Mouse (Mus musculus) forebrain, postnatal 0 days (tissue): Measurements from ENCODE around the gene Dgkd. TPM values are rescaled to one million over a fixed set of nuclear protein-coding genes. Genes with fewer than 3 reads are reported as not detected.

Experiments
- ATAC-seq: fragments of 200-750 bp; cut with Nextera tagmentation; 2 replicates; pipeline ENCODE4 v1.8.0; 2017; ENCODE audit warnings: mild to moderate bottlenecking, moderate library complexity
- DNase-seq: peaks from one replicate; pipeline ENCODE4 v3.0.0-alpha.2; 2015
- H3K27ac ChIP-seq: fragments of 300-500 bp; sonication (generic); 2 replicates; pipeline ENCODE4 v1.5.1; 2014; ENCODE audit warnings: low read depth, mild to moderate bottlenecking, antibody characterized with exemption, low read length, moderate library complexity, mixed read lengths
- H3K27me3 ChIP-seq: fragments of 300-500 bp; sonication (generic); 2 replicates; pipeline ENCODE4 v1.6.1; 2014; ENCODE audit warnings: mild to moderate bottlenecking, low read length, mixed read lengths; ENCODE audit not compliant: insufficient read depth
- H3K36me3 ChIP-seq: fragments of 300-500 bp; sonication (generic); 2 replicates; pipeline ENCODE4 v1.6.1; 2014; ENCODE audit warnings: mild to moderate bottlenecking, moderate library complexity; ENCODE audit not compliant: insufficient read depth
- H3K4me1 ChIP-seq: fragments of 300-500 bp; sonication (generic); 2 replicates; pipeline ENCODE4 v1.6.1; 2014; ENCODE audit warnings: antibody characterized with exemption; ENCODE audit not compliant: insufficient read depth
- H3K4me2 ChIP-seq: fragments of 300-500 bp; sonication (generic); 2 replicates; pipeline ENCODE4 v1.6.1; 2014; ENCODE audit warnings: low read depth, mild to moderate bottlenecking, moderate library complexity
- H3K4me3 ChIP-seq: fragments of 300-500 bp; sonication (generic); 2 replicates; pipeline ENCODE4 v1.5.1; 2014; ENCODE audit warnings: low read depth, low read length, mixed read lengths
- H3K9ac ChIP-seq: fragments of 300-500 bp; sonication (generic); 2 replicates; pipeline ENCODE4 v1.6.1; 2014; ENCODE audit warnings: mild to moderate bottlenecking
- H3K9me3 ChIP-seq: fragments of 300-500 bp; sonication (generic); 2 replicates; pipeline ENCODE4 v1.6.1; 2016; ENCODE audit warnings: low read length
- CTCF ChIP-seq: sonication (generic); IDR thresholded peaks from 2 replicates; pipeline ENCODE4 v1.5.1; 2016; ENCODE audit warnings: antibody characterized with exemption, control low read depth, low read depth
- WGBS: fragments of 180-500 bp; shearing (Covaris S2); extraction: QIAGEN DNeasy Blood & Tissue Kit; methylation state at CpG from one replicate; pipeline ENCODE4 v1.1.7; 2014; 5-methylcytosine and 5-hydroxymethylcytosine counted together
- polyA plus RNA-seq: library from polyadenylated mRNA; unstranded; fragments of >200 nt; fragmentation: Nextera tagmentation; extraction: Ambion mirVana; gene quantifications from 2 replicates; pipeline ENCODE4 v1.2.1, GENCODE M21; 2015
- total RNA-seq: library from RNA; depleted of rRNA; stranded (reverse); fragments of >200 nt; gene quantifications from 2 replicates; pipeline ENCODE4 v1.2.3, GENCODE M21; 2014

Gene Dgkd
- total and polyA plus RNA-seq, 2 experiments from 2014 or later = 37.1 to 80.4 TPM

DNA sequence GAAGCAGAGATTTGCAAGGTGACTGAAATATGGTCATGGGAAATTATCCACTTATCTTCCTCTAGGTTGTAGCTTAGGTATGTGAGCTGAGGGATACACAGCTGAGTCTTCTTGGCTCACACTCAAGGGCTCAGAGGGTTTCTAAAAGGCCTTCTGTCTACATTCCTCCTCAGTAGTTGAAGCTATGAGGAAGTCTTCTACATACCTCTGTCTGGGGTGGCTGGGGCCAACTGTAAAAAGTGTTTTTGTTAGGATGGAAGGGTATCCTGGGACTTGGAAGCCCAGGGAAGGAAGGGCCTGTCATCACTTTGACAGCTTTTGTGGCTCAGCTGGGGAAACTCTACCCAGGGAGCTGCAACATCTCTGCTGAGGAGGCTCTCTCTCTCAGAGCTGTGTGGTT lies 18.5 kb downstream of the Dgkd start:
- Histone ChIP-seq H3K27me3 (no peaks in the 10 kb centered on the region), H3K4me1 (no peaks in the 10 kb centered on the region), H3K27ac (no peak overlapping the region), H3K36me3 (no peaks in the 10 kb centered on the region), H3K9ac (no peak overlapping the region), H3K9me3 (no peaks in the 10 kb centered on the region), H3K4me3 (no peak overlapping the region), H3K4me2 (no peak overlapping the region)
- ATAC-seq = no peak
- no peak for TF ChIP-seq CTCF
- no peak for DNase-seq

DNA sequence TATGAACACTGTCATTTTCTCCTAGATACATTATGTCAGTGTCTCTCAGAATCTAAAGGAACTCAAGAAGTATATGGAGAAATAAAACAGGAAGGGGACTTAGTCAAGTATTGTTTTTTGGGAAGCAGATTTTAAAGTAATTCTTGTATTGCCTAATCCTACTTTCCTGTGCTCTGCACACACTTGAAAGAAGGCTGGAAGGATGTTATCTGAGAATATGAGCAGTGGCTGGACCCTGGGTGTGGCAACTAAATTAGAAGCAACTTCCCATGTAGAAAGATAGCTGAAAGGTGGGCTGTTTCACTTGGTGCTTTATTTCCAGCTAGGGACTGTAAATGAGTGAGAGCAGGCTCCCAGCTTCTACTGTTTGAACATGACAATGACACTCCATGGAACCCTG lies 20.0 kb downstream of the Dgkd start:
- Histone ChIP-seq H3K36me3 (no peaks in the 10 kb centered on the region), H3K4me1 (peaks cover 6% of the 10 kb centered on the region; the same call in 1 of the 2 replicates), H3K9me3 (no peaks in the 10 kb centered on the region), H3K4me2 (no peak overlapping the region), H3K27ac (no peak overlapping the region), H3K9ac (no peak overlapping the region), H3K4me3 (no peak overlapping the region), H3K27me3 (no peaks in the 10 kb centered on the region)
- ATAC-seq (no peak), DNase-seq (no peak)
- no peak for TF ChIP-seq CTCF

DNA sequence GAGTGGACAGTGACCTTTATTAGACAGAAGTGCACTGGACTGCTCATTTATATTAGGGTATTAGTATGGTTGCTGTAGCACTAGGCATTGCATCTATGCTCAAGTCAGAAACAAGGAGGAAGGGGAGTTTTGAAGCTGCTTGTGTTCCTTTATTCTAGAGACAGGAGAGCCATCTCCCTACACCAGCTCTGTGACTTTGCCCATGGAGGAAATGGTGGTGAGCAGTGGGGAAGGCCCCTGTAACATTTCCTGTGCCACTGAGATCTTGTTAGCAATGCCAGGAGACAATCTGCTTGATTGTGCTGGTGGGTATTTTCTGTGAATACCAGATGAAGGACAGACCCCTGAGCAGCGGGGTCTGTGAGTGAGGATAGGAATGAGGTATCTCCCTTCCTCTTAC lies 23.0 kb downstream of the Dgkd start:
- peaks cover 14% of the 10 kb centered on the region for H3K4me1 ChIP-seq
- no peak overlapping the region for H3K4me3 ChIP-seq
- no peak overlapping the region for H3K27ac ChIP-seq
- 85% methylated on average over 1 of the region's 1 CpGs for whole genome bisulfite sequencing
- ATAC-seq = no peak
- H3K36me3 ChIP-seq = no peaks in the 10 kb centered on the region
- H3K9ac ChIP-seq = no peak overlapping the region
- H3K27me3 ChIP-seq = no peaks in the 10 kb centered on the region
- no peak for DNase-seq
- no peak overlapping the region for H3K4me2 ChIP-seq
- no peaks in the 10 kb centered on the region for H3K9me3 ChIP-seq
- no peak for TF ChIP-seq CTCF

DNA sequence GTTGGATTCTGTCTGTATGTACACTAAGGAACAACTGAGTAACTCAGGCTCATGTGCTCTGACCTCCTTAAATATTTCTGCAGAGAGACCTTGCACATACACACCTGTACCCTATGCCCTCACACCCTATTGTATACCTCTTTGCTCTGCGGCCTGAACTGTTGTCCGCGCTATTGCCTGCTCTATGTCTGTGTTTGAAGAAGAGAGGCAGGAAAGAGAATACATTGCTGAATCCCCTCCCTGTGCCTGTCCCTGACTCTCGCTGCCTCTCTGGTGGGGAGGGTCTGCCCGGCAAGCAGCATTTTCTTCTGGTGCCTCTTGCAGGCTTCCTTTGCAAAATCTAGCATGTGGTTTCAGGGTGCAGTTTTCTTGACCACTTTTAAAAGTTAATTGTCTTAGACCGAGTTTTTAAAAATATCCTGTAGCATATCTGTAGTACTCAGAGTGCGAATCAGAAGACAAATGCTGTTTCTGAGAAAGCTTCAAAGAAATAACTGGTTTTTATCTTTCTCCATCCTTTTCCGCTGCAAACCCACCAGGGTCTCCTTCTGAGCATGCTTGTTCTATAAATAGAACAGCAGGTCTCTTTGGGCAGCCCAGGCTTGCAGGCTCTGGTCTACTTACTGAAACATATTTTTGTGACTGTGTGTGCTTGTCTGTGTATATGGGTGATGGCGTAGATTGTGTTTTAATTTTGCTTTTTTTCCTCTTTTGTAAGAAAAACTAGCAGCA lies 24.6 kb downstream of the Dgkd start:
- Histone ChIP-seq H3K27ac (peak overlapping the region; percentile 9; the same call in 1 of the 2 replicates), H3K9ac (no peak overlapping the region), H3K4me3 (no peak overlapping the region), H3K9me3 (no peaks in the 10 kb centered on the region), H3K4me1 (peaks cover 14% of the 10 kb centered on the region), H3K36me3 (no peaks in the 10 kb centered on the region), H3K4me2 (no peak overlapping the region), H3K27me3 (no peaks in the 10 kb centered on the region)
- ATAC-seq (no peak), DNase-seq (no peak)
- 63% methylated on average over 9 of the region's 9 CpGs for WGBS
- TF ChIP-seq CTCF = no peak

DNA sequence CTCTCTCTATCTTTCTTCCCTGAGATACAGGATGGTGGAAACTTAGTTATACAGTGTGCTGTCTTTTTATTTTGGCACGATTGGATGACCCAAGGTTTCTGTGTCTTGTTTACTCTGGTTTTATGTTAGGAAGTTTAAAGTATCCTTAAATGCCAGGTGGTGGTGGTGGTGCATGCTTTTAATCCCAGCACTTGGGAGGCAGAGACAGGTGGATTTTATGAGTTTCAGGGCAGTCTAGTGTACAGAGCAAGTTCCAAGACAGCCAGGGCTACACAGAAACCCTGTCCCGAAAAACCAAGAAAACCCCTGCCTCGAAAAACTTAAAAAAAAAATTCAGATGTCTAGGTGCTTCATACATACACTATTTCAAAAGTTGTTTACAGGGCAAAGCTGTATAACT lies 25.9 kb downstream of the Dgkd start:
- H3K9me3 ChIP-seq = no peaks in the 10 kb centered on the region
- TF ChIP-seq CTCF = no peak
- ATAC-seq (no peak), DNase-seq (no peak)
- no peak overlapping the region for H3K4me2 ChIP-seq
- H3K36me3 ChIP-seq = no peaks in the 10 kb centered on the region; the same call in 1 of the 2 replicates
- no peak overlapping the region for H3K4me3 ChIP-seq
- H3K27ac ChIP-seq = no peak overlapping the region
- 91% methylated on average over 3 of the region's 3 CpGs for WGBS
- no peak overlapping the region for H3K9ac ChIP-seq
- peaks cover 14% of the 10 kb centered on the region for H3K4me1 ChIP-seq
- H3K27me3 ChIP-seq = no peaks in the 10 kb centered on the region

DNA sequence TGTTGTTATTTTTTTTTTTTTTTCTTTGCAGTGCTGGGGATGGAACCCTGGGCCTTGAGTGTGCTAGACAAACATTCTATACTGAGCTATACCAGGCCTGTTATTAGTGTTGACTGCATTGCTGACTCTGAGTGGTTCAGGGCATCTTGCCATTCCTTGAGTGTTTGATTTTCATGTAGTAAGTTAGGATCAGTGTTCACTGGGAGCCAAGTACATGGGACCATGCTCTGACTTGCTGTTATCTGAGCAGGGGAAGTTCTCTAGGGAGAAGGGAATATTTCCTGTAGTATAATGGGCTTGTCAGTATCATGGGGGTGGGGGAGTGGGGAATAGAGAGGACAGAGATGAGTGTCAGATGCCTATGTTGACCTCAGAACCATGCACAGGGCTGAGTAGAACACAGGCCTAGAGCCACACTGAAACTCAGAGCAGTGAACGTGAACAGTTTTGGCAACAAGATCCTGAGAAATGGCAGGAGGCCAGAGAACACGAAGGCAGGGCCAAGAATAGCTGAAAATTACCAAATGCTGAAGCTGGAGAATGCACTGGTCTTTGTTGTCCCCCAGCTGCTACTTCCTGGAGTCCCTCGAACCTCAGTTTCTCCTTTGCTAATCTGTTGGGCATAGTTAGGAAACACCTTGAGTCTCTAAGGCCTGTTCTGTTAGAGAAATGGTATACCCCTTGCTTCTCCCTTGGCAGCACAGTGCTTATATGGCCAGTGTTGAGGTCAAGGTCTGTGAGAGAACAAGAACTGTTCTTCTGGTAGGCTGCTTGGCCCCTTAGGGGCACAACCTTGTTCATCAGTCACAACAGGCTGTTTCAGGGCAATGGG lies 26.6 kb downstream of the Dgkd start:
- Histone ChIP-seq H3K36me3 (no peaks in the 10 kb centered on the region; the same call in 1 of the 2 replicates), H3K4me3 (no peak overlapping the region), H3K27me3 (no peaks in the 10 kb centered on the region), H3K4me1 (peaks cover 14% of the 10 kb centered on the region), H3K9me3 (no peaks in the 10 kb centered on the region), H3K4me2 (no peak overlapping the region), H3K27ac (0 out of 2 replicates have a peak overlapping the region, but pooled peaks have one; percentile 42), H3K9ac (no peak overlapping the region)
- ATAC-seq (peak; percentile 47; the same call in 1 of the 2 replicates), DNase-seq (peak; percentile 71)
- TF ChIP-seq CTCF = no peak
- WGBS = 18% methylated on average over 3 of the region's 3 CpGs

DNA sequence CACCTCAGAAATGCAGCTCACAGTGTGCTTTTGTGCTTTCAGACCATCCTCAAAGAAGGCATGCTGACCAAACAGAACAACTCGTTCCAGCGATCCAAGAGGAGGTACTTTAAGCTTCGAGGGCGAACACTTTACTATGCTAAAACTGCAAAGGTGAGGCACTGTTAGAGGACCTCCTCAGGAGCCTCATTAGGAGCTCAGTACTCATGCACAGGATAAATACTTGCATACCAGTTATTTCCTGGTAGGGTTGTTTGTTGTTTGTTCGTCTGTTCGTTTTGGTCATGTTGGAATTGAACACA lies 27.2 kb downstream of the Dgkd start:
- ATAC-seq (no peak), DNase-seq (no peak)
- H3K9ac ChIP-seq = no peak overlapping the region
- 0 out of 2 replicates have a peak overlapping the region, but pooled peaks have one; percentile 42 for H3K27ac ChIP-seq
- H3K4me2 ChIP-seq = no peak overlapping the region
- H3K27me3 ChIP-seq = no peaks in the 10 kb centered on the region
- WGBS = 74% methylated on average over 6 of the region's 6 CpGs
- H3K4me3 ChIP-seq = no peak overlapping the region
- no peaks in the 10 kb centered on the region; the same call in 1 of the 2 replicates for H3K36me3 ChIP-seq
- H3K4me1 ChIP-seq = peaks cover 14% of the 10 kb centered on the region
- no peaks in the 10 kb centered on the region for H3K9me3 ChIP-seq
- no peak for TF ChIP-seq CTCF
